Mouse (Mus musculus) spleen, adult 2 months (tissue): ENCODE measurements around the gene Abcf2.

Source experiments
- CTCF ChIP-seq: fragments of 200-500 bp; IDR thresholded peaks from 2 replicates; pipeline ENCODE4 v1.5.1; 2011; ENCODE audit warnings: mild to moderate bottlenecking, inconsistent platforms; ENCODE audit not compliant: insufficient read depth, insufficient read length, insufficient replicate concordance; ENCODE audit errors: extremely low read depth
- POLR2A ChIP-seq: fragments of 200-500 bp; IDR thresholded peaks from 2 replicates; pipeline ENCODE4 v1.6.1; 2011; ENCODE audit warnings: low read depth, low read length, inconsistent platforms

DNA sequence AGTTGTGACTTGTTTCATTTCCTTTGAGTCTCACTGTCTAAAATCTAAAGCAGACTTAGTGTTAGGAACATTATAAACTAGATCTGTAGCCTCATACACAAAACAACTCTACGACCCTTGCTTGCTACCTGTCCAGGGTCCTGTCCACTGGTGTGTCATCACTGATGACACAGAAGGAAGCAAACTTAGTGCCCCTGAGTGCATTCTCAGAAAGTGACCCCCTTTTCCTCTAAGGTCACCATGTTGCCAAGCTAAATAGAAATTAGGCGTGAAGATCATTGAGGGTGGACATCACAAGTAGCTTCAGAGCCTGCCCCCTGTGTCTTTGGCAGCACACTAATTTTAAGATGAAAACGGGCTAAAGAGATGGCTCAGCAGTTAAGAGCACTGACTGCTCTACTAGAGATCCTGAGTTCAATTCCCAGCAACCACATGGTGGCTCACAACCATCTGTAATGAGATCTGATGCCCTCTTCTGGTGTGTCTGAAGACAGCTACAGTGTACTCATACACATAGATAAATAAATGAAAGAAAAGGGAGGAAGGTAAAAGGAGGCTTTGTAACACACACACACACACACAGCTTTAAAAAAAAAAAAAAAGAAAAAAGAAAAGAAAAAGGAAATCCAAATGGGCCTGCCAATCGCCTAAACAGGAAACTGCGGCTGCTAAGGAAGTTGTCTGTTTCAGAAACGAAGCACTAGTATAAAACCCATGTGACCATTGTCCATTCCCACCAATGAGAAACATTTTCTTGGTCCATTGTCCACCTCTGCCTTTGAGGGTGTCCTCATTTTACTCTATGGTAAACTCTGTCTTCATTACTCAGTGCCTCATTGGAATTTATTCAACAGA, 1.1 kb upstream of the Abcf2 start:
- no peak for TF ChIP-seq CTCF
- no peak for TF ChIP-seq POLR2A
